Mouse (Mus musculus) layer of hippocampus, postnatal 10 days (tissue): ENCODE results near the gene Atf2. TPM values are rescaled to one million over a fixed set of nuclear protein-coding genes. Genes with fewer than 3 reads are reported as not detected.
A peak's percentile ranks its signal among the peaks of the same experiment; 100 is the strongest.
"Not testable (repeated sequence)": the region's sequence is repeated elsewhere in the genome, so short reads cannot be mapped to it uniquely, and the experiment has no call there.

Source experiments
- DNase-seq, 2 experiments: peaks; one replicate each; pipeline ENCODE4 v3.0.0; 2021; ENCODE audit warnings: low spot score in 2 of 2
- long read RNA-seq: library from polyadenylated mRNA; stranded (forward); transcript quantifications from one replicate; pipeline ENCODE4 v2.0.0, GENCODE M21; 2023
- total RNA-seq, 2 experiments: library from RNA; stranded (reverse); gene quantifications; 2 replicates each; pipeline ENCODE4 v1.2.3; 2021

Atf2 gene
- 100 to 1,000 TPM; 125 to 146 TPM for total RNA-seq
- long read RNA-seq, full-length matches to known transcripts: 11 of 33 reads
- long read RNA-seq, partial matches to known transcripts: 1 of 33 reads
- long read RNA-seq, other reads (novel, unspliced or antisense): 21 of 33 reads

DNA sequence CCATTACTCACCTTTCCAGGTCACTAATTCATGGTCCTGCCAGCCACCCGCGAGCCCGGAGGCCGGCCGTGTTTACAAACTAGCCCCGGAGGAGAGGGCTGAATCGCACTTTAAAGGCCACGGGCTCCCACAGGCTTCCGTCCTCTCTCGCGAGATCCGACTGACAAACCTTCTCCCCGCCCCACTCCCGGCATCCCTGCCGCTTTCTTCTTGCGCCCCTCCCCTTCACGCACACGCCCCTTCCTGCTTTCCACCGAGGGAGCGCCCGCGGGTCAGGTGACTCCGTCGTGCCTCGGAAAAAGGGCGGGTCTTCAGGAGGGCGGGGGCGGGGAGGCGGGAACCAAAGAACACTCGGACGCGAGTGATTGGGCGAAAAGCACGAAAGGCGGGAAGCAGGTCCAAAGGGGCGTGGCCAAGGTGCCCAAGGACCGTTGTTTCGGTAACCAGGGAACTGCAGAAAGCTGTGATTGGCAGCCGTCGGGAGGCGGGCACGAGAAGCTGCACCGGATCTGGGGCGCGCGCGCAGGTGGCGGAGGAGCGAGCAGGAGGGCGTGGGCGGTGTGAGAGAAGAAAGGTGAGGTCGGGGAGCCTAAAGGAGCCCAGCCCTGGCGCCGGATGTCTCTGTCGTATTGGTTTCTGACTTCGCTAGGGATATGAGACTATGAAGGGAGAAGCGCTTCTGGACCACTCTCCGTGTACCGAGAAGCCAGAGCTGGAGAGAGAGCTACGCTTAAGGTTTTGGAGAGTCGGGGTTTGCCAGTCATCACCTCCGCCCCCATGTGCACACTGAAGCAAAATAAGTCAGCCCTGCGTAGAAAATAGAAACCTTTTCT lies at the start of gene Atf2:
TSS of gene Atf2 (minus strand) at position 176 of the 833 bp plus-strand sequence.
- peak; percentile 99 for DNase-seq

DNA sequence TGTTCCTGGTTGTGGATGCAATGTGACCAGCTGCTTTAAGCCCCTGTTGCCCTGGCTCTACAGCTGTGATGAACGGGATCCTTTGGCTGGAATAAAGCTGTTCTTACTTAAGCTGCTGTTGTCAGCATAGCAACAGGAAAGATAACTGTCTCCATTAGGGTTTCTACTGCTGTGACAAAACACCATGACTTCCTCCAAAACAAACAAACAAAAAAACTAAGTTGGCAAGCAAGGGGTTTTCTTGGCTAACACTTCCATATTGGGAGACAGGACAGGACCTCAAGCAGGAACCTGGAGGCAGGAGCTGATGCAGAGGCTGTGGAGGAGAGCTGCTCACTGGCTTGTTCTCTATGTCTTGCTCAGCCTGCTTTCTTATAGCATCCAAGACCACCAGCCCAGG lies 48.8 kb upstream of the Atf2 start:
- no peak for DNase-seq

DNA sequence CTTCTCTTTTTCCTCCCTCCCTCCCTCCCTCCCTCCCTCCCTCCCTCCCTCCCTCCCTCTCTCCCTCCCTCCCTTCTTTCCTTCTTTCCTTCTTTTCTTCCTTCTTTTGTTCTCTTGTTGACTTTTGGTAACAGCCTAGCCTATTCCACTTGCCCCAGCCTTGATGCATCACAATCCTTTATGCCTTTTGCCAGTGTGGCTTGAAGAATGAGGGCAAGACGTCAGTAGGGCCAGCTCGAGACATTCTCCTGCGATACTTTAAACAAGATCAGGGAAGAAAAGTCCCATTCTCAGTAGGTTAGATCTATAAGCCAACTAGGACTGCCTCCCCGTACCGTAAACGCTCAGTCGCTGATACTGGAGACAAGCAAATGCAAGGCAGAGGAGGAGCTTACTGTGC lies 48.0 kb upstream of the Atf2 start:
- DNase-seq: no peak

DNA sequence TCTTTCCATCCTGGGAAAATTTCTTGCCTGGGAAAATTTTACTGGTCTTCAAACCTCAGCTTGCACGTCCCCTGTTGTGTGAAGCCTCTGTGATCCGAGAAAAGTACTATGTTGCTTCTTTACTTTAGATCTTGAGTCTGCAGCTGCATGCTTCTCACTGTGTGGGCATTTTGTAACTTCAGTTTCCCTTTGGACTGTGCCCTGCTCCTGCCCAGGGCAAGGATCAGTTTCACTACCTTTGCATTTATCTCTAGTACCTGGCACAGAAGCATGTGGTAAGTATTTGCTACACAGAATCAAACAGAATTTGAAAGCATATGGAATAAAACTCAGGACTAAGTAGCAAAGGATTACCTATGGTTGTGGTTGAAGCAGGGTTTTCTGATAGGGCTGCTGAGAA lies 46.5 kb upstream of the Atf2 start:
- no peak for DNase-seq

DNA sequence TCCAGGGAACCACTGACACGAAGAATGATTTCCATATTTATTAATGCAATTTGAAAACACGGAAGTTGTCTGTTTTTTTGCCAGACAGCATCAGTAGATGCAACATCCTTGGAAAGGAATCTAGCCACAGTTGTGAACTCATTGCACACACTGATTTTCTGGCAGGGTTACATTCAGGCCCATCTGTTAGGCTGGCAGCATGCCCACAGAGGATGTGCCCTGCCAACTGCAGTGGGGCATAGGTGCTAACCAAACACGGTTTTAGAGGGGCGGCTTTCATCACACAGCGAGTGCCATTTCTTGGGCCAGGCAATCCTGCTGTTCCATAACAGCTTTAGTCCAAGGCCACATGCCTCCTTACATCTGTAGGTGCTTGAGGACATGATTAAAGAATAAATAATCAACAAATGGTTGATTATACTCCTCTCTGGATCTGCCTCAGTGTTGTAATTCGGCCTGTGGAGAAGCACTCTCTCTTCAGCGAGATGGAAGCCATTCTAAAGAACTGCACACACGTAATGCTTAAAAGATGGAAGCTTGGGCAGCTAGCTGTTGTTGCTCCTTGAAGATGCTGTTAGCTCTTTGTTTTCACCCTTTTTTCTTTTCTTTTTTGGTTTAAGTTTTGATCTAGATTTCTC lies 40.4 kb upstream of the Atf2 start:
- peak; percentile 78 to 79 for DNase-seq

DNA sequence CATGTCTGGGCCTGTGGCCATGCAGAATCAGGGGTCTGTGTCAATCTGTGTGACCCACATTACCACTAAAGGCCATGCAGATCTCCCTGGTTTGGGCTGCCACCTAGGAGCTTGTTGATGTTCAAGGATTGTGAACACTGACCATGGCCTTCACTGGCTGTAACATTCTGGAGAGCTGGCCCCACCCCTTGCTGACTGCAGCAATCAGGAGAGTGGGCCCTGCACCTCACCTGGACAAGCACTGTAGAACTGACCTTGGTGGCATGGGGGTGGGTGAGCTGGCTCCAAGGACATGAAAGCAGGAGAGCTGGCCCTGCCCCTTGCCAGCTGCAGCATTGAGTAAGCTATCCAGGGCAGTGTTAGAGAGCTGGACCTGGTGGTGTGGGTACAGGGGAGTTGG lies 35.3 kb upstream of the Atf2 start:
- no peak for DNase-seq

DNA sequence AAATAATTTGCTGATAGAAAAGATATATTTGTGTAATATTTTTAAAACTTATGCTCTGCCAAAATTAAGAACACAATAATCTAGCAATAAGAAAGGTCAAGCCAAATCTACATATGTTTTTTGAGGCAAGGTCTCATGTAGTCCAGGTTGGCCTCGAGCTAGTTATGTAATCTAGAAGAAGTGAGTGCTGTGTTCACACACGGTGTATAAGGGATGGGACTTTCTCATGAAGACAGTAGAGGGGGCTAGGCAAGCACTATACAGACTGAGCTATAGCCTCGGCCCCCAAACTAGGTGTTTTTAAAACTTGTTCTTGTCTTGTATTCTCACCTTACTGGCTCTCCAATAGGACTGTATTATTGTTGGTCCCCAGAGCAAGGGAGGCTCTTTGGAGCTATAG lies 33.1 kb upstream of the Atf2 start:
- no peak for DNase-seq

DNA sequence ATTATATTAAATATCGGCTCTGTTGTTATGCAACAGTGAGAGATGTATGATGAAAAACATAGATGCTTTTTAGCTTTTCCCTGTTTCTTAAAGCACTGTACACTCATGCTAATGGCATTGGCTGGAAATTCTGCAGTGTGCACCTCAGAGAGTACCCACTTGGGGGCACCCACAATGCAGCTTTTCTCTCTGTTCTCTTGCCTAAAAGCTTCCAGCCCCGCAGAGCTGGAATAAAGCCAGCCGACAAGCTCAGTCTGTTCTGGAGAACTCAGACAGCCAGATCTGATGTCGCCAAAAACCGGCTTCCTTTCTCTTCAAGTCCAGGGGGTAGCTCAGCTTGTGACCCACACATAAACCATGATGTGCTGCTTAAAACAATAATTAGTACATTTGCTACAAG lies 32.6 kb upstream of the Atf2 start:
- peak; percentile 85 to 91 for DNase-seq

DNA sequence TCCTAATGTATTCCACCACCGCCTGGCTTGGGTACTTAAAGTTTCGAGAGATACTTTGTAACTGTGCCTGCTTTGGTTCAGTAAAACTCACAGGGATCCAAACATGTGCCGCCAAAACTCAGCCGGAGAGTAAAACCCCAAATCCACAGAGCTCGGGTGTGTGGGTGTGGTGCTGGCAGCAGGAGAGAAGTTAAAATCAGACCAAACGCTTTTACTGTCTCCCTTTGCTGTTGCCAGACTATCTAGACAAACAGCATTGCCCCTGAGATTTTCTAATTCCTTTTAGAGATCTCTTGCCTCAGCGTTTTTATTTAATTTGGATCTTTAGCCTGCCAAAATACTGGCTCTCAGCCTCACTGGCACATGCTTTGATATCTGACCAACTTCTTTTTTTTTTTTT lies 27.2 kb upstream of the Atf2 start:
- peak in 1 of 2 experiments; percentile 25 for DNase-seq

DNA sequence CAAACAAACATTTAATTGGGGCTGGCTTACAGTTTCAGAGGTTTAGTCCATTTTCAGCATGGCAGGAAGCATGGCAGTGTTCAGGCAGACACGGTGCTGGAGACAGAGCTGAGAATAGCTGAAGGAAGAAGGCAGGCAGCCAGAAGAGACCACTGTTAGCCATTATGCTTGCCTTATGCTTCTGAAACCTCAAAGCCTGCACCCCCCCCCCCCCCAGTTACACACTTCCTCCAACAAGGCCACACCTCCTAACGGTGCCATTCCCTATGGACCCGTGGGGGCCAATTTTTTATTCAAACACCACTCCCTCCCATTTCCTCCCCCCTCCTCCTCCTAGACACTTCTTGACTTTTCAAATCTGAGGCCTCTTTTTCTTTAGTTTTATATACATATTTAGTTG lies 19.8 kb upstream of the Atf2 start:
- no peak for DNase-seq

DNA sequence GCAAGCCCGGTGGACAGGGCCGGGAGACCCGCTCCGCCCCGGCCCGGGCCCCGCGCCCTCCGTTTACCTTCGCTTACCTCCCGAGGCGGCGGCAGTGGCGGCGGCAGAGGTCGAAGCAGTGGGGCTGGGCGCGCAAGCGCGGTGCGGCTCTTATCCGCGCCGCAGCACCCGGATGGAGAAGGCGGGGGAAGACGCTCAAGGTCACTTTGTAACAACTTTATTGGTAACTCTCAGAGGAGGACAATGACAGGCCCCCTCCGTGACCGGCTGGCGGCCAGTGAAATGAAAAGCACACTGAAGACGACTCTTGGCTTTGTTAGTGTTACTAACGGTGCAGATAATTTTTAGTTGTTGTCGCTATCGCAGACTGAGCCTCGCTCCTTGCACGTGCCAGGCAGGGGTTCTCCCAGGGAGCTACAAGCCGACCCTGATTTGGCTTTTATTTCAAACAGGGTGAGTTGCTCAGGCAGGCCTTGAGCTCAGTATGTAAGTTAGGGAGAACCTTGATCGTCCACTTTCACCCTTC lies 18.8 kb upstream of the Atf2 start, which contains the start of gene Atp5g3:
TSS of gene Atp5g3 (minus strand) at position 152 of the 526 bp plus-strand sequence.
- peak; percentile 88 to 92 for DNase-seq

DNA sequence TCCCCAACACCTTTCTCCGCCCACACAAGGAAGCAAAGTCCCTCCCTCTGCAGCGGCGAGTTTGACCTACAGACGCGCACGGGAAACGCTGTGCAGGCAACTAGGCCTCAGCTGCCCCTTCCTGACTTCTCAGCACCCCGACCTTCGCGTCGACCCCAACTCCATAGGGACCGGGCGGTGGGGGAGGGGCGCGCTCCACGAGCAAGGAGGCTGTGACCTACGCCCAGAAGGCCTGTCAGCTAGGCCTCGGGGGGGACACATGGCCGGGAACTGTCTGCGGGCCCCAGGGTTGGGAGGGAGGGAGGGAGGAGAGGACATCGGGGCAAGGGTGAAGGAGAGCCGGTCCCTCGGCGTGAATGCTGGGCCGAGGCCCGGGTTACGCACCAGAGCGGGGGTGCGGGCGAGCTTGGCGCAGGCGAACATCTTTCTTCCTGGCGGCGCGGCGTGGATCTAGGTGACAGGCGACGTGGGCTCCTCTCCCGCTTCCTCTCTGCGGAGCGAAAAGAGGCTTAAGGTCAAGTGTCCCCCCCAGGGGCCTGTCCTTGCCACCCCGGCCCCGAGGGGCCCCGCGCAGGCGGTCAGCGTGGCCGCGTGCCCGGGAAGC lies 18.2 kb upstream of the Atf2 start:
- peak; percentile 42 to 62 for DNase-seq

DNA sequence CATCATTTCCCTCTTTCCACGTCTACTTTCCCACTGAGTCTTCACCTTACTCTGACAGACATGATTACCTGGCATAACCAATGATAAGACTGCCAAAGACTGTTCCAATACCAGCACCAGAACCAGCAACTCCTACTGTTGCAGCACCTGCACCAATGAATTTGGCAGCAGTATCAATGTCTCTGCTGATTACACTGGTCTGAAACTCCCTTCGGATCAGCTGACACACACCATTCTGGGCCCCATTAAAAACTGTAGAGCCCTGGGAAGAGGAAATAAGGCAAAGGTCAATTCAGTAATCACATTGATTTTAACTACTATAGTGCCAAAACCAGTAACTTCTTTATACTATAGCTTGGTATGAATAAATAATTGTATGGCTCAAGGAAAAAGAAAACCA lies 16.7 kb upstream of the Atf2 start:
- no peak for DNase-seq

DNA sequence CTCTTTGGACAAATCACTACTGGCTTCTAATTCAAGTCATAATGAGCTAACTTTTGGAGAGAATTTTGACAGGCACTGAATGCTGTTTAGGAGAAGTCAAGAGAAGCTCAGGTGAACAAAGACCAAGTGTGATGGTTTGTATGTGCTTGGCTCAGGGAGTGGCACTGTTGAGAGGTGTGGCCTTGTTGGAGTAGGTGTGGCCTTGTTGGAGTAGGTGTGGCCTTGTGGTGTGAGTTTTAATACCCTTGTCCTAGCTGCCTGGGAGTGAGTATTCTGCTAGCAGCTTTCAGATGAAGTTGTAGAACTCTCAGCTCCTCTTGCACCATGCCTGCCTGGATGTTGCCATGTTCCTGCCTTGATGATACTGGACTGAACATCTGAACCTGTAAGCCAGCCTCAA lies 12.2 kb upstream of the Atf2 start:
- DNase-seq: not testable (repeated sequence)

DNA sequence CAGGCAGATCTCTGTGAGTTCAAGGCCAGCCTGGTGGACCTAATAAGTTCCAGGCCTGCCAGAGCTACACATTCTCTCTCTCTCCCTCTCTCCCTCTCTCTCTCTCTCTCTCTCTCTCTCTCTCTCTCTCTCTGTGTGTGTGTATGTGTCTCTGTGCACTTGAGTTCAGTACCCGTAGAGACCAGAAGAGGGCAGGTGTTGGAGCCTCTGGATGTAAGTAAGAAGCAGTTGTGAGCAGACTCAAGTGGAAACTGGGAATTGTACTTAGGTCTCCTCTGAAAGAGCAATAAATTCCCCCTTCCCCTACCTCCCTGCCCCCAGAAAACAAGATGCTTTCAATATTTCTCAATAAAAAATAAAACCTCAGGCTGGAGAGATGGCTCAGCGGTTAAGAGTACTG lies 11.1 kb upstream of the Atf2 start:
- DNase-seq: no peak

DNA sequence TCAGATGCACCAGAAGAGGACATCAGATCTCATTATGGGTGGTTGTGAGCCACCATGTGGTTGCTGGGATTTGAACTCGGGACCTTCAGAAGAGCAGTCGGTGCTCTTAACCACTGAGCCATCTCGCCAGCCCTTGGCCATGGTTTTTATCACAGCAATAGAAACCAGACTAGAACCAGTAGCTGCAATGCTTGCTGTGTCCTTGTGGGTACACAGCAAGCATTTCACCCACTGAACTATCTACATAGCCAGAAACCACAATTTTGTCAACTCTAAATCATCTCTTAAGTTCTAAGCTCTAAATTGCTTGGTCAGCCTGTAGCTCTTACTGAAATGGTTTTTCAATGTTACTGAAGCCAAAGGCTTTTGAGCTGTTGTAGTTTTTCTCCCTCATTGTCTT lies 9.9 kb upstream of the Atf2 start:
- DNase-seq: not testable (repeated sequence)

DNA sequence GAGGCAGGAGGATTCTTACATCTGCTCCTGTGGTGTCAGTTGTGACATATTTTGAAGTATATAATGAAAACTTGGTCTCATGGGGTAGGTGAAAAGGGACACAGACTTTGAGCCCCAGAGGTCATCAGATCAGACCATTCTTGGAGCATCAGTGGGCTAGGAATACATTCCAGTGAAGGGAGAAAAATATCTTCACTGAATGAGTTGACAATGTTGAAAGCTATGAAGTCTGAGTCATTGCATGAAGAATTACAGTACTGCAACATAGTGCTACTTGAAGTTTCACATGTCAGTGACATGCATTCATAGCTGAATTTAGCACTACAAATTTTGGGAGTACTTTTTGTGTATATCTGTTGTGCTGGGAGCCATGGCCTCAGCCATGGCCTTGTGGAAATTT lies 8.7 kb upstream of the Atf2 start:
- DNase-seq: no peak

DNA sequence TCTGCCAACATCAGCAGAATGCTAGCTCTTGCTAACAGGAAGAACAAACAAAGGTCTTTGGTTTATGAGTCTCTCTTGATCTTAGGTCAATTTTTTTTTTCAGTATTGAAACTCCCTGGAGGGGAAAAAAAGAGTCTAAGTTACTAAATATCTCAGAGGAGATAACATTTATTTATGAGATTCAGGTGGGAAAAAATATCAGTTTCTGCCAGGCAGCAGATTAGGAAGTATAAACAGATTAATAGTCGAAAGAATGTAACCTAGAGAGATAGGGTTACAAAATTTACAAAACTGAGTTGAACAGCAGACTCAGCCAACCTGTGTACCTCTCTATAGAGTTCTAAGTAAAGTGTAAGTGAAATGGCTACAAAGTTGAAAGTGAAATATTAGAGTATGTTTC lies 7.9 kb upstream of the Atf2 start:
- DNase-seq: no peak

DNA sequence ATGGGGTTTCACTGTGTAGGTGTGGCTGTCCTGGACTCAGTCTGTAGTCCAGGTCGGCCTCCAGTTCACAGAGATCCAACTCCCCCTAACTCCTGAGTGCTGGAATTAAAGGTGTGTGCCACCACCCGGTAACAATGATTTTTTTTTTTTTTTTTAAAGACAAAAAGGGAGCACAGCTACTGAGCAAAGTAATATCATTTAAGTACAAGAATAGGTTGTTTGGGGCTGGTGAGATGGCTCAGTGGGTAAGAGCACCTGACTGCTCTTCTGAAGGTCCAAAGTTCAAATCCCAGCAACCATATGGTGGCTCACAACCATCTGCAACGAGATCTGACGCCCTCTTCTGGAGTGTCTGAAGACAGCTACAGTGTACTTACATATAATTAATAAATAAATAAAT lies 4.5 kb upstream of the Atf2 start:
- not testable (repeated sequence) for DNase-seq

DNA sequence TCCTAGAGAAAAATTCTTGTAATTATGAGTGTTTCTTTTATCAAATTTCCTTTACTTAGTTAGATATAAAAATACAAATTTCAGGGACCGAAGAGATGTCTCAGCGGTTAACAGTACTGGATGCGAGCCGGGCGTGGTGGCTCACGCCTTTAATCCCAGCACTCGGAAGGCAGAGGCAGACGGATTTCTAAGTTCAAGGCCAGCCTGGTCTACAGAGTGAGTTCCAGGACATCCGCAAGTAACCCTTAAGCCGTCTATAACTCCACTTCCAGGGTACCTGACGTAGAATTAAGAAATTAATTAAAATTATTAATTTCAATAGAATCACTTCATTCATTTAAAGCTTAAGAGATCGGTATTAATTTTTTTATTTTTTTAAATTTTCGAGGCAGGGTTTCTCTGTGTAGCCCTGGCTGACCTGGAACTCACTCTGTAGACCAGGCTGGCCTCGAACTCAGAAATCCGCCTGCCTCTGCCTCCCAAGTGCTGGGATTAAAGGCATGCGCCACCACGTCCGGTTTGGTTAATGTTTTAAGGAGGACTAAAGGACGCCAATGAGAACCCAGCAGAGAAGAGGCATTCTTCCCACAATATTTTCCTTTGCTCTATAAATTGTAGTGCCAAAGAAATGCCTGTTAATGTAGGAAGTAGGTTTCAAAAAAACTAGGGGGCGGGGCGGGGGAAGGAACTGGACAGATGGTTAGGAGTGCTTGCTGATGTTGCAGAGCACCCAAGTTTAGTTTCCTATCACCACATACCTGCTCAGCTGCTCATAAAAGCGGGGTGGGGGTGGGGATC lies 1.2 kb upstream of the Atf2 start:
- no peak for DNase-seq
